Mouse (Mus musculus): Measurements from ENCODE around the gene Fcgrt.
"Not testable (repeated sequence)": the region's sequence is repeated elsewhere in the genome, so short reads cannot be mapped to it uniquely, and the experiment has no call there.

Fcgrt gene

DNA sequence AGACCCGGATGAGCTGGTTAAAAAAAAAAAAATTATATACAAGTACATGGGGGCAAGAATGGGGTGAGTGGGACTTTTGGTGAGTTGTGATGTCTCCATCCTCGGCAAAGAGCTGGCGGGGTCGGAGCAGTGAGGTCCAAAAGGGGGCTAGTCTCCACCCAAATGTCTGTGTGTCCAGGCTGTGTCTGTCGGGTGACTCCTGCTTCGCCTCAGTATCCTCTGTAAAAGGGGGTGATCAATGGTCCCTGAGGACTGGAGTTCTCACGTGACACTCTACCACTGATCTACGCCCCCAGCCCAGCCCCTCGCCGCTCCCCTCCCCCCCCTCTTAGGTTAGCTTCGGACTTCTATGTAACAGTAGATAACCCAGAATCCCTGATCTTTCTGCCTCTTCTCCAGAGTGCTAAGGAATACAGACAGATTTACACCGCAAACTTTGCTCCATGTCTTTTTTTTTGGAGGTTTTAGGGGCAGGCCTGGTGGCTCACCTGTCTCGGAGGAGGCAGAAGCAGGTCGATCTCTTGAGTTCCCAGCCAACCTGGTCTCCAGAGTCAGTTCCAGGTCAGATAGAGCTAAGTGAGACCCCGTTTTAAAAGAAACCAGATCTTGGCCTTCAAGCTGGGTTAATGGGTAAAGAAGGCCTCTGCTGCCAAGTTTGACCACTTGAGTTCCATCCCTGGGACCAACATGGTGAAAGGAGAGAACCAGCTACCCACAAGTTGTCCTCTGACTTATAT is 26.3 kb upstream of the Fcgrt start:
- DNase-seq (ENCODE audit: low spot score in 2 of 2): no peak

DNA sequence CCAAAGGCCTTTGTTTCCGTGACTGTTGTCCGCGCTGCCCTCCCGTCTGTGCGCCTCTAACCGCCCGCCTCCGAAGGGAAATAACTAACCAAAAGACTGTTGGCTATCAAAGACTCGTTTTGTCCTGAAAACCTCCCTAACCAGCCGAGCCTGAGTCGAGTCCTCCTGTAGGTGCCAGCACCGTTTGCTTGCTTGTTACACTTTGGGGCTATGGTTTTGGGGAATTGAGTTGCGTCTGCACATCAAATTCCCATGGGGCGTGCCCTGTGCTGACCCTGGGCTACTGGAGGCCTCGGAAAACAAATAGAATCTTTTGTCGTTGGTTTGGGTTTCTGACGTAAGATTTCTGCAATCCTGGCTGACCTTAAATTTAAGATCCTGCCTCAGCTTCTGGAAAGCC is 25.7 kb upstream of the Fcgrt start:
- peak in 1 of 2 experiments; percentile 34 for DNase-seq (ENCODE audit: low spot score in 2 of 2)

DNA sequence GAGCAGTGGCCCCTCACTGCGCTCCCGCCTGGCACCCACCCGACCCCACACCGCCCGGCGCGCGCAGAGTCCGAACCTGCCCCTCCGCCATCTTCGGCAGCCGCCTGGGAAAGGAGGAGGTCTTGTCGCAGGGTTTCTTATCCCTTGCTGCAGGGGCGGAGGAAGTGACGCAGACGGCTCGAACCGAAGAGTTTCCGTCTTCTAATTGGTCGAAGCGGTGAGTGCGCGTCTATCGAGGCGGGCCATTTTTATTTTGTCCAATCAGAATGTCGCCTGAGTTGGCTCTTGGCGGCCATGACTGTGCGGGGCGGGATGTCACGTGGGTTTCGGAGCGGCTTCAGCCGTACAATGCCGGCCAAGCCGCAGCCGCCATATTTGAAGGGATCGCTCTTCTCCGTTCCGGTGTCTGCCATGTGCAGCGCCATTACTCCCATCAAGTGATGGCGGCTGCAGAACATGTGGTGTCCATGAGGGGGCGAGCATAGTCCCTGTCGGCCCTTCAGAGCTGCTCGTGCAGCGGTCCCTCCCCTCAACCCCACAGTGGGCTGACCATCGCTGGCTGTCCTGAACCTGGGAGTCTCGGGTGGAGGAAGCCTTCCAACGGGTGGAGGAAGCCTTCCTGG is 25.1 kb upstream of the Fcgrt start, which contains the start of gene Rpl13a:
Gene Rpl13a, minus strand, starts transcription at position 138 of the 623 bp plus-strand sequence.
- peak; percentile 99 for DNase-seq (ENCODE audit: low spot score in 2 of 2)

DNA sequence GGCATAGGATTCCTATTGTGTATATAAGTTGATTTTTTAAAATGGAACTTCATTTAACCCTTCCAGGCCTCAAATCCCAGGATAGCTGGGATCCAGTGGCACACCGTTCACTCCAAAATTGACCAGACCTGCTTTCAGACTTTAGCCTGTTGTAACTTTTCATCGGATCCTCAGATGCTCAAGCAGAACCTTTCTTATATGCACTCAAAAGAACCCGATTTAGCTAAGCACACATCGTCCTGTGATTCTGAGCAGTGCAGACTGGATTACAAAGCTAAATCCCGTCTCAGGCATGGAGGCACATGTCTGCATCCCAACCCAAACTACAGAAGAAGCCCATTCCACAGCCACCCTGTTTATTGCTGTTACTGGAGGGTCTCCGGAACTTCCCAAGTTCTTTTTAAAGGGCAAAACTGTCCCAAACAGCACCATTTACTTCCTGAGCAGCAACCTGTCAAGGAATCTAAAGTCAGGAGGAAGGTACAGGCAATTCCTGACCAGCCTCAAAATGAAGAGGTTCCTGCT is 24.1 kb upstream of the Fcgrt start:
- no peak for DNase-seq (ENCODE audit: low spot score in 2 of 2)

DNA sequence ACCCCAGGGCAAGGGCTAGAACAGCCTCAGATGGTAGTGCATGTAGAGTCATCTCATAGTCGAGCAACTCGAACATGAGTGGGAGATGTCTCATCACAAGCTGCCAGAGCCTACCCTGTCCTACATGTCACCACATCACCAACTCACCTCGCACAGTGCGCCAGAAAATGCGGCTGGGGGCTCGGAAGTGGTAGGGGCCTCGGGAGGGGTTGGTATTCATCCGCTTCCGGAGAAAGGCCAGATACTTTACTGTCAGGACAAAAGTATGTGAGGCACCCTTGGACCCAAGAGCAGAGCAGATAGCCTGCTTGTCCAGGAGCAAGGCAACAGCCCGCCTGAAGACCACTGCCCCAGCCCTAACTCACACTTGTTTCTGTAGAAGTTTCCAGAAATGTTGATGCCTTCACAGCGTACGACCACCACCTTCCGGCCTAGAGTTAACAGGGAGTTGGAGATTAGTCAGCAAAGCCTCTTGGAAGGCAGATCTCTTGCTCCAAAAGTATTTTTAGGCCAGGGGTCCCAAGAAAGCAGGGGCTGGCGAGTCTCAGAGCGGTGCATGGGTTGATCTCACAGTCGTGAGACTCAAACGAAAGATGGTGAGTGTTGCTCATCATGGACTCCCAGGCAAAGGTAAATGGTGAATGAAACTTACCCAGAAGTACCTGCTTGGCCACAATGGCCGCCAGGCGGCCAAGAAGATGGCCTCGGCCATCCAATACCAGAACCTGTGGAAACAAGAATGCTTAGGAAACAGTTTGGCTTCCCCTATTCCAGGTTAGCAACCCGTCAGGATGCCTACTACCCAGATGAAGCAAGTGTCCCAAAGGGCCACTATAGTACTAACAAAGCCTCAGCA is 23.4 kb upstream of the Fcgrt start:
- DNase-seq (ENCODE audit: low spot score in 2 of 2): no peak

DNA sequence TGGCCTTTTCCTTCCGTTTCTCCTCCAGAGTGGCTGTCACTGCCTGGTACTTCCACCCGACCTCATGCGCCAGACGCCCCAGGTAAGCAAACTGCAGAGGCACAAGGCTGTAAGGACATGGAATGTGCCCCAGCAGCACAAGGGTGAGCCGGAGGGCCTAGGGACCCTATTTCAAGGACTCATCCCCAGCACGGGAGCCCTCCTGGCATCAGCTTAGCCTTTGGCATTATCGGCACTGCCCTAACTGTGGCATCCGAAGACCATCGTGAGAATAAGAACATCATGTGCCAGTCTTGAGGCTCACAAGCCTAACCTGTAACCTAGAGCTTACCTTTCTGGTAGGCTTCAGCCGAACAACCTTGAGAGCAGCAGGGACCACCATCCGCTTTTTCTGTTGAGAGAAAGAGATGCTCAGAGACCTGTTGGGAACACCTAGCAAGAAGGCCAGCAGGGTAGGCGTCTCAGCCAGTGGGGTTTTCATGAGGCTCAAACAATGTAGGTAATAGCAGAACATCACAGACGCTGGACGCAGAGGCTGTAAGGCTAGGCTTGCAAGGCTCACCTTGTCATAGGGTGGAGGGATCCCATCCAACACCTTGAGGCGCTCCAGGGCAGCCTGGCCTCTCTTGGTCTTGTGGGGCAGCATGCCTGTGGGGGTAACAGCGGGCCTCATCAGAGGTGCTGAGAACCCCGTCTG is 22.6 kb upstream of the Fcgrt start:
- DNase-seq (ENCODE audit: low spot score in 2 of 2): no peak

DNA sequence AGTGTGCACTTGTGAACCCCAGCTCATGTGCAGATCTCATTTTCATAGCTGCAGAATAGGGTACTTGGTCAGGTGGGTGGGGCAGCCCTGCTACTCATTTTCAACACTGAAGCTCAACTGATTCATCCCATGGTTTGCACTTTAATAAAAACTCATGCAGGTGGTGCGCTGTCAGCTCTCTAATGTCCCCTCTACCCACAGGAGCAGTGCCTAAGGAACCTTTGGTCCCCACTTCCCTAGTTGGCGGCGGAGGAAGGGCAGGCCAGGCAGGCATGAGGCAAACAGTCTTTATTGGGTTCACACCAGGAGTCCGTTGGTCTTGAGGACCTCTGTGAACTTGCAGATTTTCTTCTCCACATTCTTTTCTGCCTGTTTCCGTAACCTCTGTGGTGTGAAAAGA is 22.0 kb upstream of the Fcgrt start:
- DNase-seq (ENCODE audit: low spot score in 2 of 2): not testable (repeated sequence)

DNA sequence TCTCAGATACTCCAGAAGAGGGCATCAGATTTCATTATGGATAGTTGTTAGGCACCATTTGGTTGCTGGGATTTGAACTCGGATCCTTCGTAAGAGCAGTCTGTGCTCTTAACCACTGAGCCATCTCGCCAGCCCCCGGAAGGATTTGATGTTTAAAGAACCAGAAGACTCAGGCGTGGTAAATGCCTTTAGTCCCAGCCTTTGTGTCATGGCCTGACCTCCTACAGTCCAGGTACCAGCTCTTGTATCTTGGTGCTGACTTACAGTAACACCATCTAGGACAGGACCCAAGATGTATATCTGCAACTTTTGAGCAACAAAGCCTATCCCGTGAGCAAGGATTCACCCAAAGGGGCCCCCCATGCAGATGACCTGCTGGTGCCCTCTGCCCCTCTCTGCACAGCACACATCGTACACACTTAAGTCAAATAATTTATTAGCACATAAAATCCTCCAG is 21.5 kb upstream of the Fcgrt start:
- DNase-seq (ENCODE audit: low spot score in 2 of 2): no peak

DNA sequence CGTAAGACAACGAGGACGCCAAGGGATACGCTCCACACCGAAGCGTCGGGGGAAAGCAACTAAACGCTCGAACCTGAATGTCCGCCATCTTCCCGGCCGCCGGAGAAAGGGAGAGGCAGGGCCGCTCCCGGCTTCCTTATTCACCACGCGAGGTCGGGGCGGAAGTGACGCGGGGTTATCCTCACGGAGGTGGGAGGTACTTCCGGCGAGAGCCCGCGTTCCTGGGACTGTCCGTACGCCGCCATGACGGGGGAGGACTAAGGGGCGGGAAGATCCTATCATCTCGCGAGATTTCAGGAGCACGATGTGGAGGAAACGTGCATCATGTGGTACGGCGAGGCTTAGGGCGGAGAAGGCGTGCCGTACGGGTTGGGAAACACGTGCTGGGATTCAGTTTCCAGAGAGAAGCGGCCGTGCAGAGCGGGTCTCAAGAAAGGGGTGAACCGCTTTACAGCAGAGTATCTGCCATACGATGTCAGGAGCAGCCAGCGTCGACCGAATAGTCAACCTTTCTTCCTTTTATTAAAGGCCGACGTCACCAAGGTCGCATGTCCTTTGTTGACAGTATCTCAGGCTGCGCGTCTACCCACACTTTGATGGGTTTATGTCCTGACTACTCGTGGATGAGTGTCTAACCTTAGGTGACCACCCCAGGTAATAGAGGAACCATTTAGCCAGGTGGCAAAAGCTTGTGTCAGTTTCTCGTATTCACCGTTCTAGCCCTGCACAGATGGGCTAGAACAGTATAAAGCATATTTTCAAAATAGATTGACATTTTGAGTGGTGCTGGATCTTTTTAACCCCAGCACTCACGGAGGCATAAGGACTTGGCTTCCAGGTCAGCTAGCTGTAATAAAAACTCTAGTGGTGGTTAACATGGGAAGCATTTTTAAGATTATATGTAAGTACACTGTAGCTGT is 20.8 kb upstream of the Fcgrt start, which contains the start of gene Rps11:
Gene Rps11, minus strand, starts transcription at position 216 of the 920 bp plus-strand sequence.
- DNase-seq (ENCODE audit: low spot score in 2 of 2): peak; percentile 98

DNA sequence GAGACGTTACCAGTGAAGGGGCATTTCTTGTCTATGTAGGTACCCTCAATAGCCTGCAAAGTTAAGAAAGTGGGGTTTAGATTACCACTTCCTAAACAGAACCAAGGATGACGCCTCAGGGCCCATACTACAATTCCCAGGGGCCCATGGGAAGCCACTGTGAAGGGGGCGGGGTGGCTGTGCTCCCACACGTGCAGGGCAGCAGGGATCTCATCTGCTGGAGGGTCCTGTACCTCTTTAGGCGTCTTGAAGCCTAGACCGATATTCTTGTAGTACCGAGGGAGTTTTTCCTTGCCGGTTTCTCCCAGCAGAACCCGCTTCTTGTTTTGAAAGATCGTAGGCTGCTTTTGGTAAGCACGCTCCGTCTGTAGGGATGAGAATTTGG is 19.5 kb upstream of the Fcgrt start:
- DNase-seq (ENCODE audit: low spot score in 2 of 2): no peak

DNA sequence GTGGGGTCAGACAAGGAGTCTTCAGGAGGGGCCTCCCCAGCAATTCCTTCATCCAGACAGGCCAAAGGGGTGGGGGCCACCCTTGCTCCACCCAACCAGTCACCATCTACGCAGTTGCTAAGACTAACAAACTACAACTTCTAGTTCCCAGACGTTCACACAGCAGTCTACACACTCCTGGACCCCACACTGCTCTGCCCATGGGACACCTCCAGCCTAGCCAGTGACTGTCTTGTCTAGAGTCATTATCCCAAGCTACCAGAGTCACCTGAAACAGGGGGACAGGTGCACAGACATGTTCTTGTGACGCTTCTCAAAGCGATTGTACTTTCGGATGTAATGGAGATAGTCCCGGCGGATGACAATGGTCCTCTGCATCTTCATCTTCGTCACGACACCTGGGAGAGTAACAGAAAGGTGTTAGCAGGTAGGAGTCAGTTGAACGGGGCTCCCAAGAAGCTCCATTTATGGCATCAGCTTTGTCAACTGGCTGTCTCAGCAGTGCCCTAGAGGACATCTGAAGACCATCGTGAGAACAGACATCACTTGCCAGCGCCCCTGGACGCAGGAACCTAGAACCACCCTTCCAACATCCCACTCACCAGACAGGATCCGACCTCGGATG is 19.0 kb upstream of the Fcgrt start:
- DNase-seq (ENCODE audit: low spot score in 2 of 2): no peak

DNA sequence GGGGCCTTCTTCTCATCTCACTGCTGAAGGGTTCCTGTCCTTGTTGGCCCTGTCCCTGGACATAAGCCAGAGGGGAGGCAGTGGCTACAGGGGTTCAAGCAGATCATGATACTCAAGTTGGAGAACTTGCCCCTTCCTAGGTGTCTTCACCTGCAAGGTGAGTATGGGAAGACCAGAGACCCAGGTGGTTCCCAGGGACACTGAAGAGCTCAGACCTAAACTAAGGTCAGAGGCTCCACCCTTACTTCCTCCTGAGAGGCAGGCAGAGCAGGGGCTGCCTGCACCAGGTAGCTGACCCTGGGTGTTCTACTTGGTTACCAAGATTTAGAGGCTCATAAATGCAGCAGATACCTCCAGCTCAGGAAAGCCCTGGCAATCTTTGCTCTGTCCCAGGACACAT is 18.3 kb upstream of the Fcgrt start:
- no peak for DNase-seq (ENCODE audit: low spot score in 2 of 2)

DNA sequence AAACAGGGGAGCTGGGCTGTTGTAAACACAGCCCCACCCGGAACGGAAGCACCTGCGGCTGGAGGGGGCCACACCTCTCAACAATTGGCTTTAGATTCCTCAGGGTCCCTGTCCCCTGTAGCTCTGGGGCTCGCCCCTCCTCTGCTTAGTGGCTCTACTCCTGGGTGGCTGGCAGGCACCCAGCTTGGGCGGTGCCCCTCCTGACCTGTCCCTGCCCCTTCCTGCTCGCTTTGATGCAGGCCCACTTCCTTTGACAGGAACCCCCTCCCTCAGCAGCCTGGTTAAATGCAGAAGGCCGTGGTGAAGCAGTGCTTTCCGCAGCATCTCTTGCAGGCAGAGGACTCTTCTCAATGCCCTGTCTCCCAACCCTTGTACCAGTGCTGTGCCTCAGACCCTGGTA is 17.8 kb upstream of the Fcgrt start:
- no peak for DNase-seq (ENCODE audit: low spot score in 2 of 2)

DNA sequence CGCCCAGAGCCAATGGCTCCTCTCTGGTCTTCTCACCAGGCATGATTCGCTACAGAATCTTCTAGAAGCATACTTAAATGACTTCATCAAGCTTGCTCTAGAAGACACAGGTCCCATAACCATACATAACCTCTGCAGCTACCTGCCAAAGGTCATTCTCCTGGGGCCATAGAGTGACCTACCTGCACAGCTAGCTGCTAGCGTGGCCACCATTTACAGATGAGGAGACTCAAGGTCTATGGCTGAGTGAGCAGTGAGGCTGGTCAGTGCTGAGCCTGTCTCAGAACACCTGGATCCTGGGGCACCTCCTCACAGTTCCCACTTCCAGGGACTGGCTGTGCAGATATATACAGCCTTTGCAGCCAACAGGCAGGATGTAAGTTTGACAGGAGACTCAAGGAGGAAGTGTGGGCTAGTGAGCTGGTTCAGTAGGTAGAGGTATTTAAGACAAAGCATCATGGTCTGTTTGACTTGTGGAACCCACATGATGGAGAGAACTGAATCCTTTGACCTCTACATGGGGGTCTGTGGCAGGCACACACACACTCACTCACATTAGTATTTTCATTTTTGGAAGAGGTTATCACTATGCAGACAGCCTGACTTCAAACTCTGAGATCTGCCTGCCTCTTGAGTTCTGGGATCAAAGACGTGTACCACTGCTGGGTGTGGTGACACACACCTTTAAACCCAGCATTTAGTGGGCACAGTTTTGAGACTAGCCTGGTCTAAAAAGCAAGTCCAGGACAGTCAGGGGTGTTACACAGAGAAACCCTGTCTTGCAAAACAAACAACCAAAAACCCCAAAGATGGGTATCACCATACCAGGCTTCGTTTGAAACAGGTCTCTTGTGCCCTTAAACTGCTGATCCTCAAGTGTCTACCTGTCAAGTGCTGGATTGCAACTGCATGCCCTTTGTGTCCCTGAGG is 16.4 kb upstream of the Fcgrt start:
- DNase-seq (ENCODE audit: low spot score in 2 of 2): no peak

DNA sequence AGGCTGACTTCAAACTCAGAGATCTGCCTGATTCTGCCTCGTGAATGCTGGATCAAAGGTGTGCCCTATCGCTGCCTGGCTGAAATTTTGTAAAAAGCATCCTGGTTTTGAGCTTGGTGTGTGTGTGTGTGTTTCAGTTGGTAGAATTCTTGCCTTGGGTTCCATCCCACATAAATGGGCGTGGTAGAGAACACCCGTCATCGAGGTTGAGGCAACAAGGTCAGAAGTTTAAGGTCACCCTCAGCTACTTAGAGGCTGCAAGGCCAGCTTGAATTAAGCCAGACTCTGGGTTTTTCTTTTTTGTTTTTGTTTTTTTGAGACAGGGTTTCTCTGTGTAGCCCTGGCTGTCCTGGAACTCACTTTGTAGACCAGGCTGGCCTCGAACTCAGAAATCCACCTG is 14.7 kb upstream of the Fcgrt start:
- DNase-seq (ENCODE audit: low spot score in 2 of 2): no peak

DNA sequence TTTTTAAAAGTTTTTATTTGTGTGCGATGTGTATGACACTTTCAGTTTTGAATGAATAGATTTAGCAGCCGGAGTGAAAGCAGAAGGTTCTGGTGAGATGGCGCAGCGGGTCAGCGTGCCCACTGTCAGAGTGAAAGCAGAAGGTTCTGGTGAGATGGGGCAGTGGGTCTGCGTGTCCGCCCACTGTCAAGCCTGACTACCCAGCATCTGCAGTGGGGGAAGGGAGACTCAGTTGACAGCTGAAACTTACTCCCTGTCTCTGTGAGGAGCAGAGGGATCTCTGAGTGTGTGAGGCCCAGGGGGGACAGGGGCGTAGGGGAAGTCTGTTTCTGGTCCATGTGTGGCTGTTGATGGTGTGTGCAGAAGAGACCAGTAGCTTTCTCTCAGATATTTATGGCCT is 13.9 kb upstream of the Fcgrt start:
- no peak for DNase-seq (ENCODE audit: low spot score in 2 of 2)

DNA sequence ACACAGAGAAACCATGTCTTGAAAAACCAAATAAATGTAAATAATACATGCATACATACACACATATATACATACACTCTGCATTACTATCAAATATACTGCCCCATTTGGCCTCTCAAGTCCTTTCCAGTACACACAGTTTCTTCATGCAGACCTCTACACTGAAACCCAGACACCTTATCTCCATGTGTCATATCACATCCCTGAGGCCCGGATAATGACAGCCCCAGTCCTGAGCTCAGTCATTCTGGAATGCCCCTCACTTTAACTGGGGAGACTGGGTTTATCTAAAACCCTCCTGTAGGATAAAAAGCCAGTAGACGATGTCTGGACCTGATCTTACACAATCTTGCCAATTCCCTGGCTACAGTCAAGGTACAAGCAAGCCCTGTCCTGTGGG is 9.8 kb upstream of the Fcgrt start:
- DNase-seq (ENCODE audit: low spot score in 2 of 2): no peak

DNA sequence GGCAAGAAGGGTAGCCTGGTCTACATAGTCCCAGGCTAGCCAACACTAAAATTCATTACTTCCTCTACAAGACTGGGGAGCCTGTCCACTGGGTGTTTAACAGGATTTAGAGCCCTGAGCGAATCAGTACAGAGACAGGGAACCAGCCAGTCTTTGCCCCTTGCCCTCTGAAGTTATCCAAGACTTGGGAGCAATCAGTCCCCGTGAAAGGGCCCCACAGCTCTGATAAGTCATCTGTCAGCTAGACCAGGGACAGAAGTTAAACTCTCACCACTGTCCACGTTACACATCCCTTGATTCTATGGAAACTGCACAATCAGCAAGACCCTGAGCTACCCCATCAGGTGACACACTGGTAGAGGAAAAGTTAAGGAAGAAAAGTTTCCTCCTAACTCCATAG is 8.9 kb upstream of the Fcgrt start:
- DNase-seq (ENCODE audit: low spot score in 2 of 2): no peak

DNA sequence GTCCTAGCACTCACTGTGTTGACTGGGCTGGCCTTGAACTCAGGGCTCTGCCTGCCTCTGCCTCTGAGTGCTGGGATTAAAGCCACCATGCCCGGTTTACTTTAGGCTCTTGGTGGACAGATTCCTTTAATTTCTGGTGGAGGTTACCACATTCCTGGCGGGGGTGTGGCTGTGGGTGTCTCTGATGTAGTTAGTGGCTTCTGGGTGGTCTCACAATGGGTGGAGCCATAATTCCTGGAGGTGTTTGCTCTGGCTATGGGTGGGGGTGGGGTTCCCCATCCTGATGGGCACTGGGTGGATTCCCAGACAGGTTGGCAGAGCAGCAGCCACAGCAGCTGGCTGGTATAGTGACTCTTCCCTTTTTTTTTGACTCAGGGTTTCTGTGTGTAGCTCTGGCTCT is 8.3 kb upstream of the Fcgrt start:
- no peak for DNase-seq (ENCODE audit: low spot score in 2 of 2)
